Comparison of ENCODE assay signal across 12 mouse cellular contexts in the genomic region with DNA sequence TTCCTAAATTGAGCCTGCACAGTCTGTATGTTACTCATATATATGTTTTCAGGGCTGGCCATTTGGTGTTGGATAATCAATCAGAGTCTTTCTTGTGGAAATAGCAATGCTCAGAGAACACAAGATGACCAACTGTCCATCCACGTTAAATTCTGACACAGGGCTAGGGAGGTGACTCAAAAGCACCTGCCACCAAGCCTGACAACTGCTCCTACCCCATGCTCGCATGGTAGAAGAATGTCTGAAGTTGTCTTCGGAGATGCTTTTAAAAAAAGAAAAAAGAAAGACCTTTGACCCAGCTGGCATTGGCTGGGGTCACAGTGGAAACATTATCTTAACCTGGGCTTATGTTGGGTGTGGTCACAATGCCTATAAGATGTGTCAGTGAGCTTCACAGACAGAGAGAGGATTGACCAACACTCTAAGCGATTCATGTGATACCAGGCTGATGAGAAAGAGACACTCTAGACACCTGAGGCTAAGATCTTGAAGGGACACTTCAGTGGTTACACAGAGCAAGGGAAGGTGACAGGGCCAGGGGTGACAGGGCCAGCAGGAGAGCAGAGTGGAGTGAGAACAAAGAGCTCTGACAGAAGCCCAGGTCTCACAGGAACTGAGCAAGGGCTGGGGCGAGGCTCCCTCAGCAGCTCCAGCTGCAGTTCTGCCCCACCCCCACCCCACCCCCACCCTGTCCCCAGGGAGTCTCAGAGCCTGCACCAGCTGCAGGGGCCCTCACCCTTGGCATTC. TPM values are rescaled to one million over a fixed set of nuclear protein-coding genes. Genes with fewer than 3 reads are reported as not detected.
A peak's percentile ranks its signal among the peaks of the same experiment; 100 is the strongest.
DNase-seq lines count a peak whose midpoint lies in the region; ATAC-seq and TF ChIP-seq lines count a peak whose summit lies in the region.
"Had no signal": no experiment of that assay in that cellular context is flagged by ENCODE, and none has a peak within 500 bp of the region (broad histone marks: within the 10 kb centered on the region; RNA-seq: fewer than 3 reads in every experiment).

No protein-coding gene starts in this region.

- no peaks in the 10 kb centered on the region for H3K9me3 ChIP-seq in kidney, embryonic 16.5 days (ENCODE audit: low read length)
- H3K9me3 ChIP-seq in embryonic facial prominence, embryonic 15.5 days (replicated peaks) = no peaks in the 10 kb centered on the region
- no peaks in the 10 kb centered on the region for H3K9me3 ChIP-seq in midbrain, embryonic 14.5 days (ENCODE audit: control insufficient read depth, low read length)
- H3K9me3 ChIP-seq: heart, embryonic 12.5 days had no signal

- H3K27ac ChIP-seq in kidney, embryonic 16.5 days (ENCODE audit: low read length) = no peak overlapping the region
- H3K27ac ChIP-seq in embryonic facial prominence, embryonic 15.5 days (replicated peaks) = no peak overlapping the region
- no peak overlapping the region for H3K27ac ChIP-seq in cerebellum, adult 2 months (ENCODE audit: insufficient read depth, low read length)
- H3K27ac ChIP-seq in midbrain, embryonic 14.5 days (replicated peaks; ENCODE audit: low read depth, low read length) = no peak overlapping the region
- H3K27ac ChIP-seq: gastrocnemius, adult 2 months; hindbrain, postnatal 0 days had no signal

- peak; percentile 63; the same call in 1 of the 2 replicates for ATAC-seq in kidney, embryonic 16.5 days (ENCODE audit: low FRiP score, low TSS enrichment)
- peak; percentile 71; the same call in 1 of the 2 replicates for ATAC-seq in embryonic facial prominence, embryonic 15.5 days (ENCODE audit: insufficient number of reproducible peaks, low FRiP score, low TSS enrichment, low read depth)
- ATAC-seq in midbrain, embryonic 14.5 days (ENCODE audit: low FRiP score, low TSS enrichment) = no peak
- ATAC-seq: CD4-positive, CD25-positive, alpha-beta regulatory T cell, adult 4 months; hindbrain, postnatal 0 days had no signal

- no peak overlapping the region for H3K4me3 ChIP-seq in kidney, embryonic 16.5 days (ENCODE audit: low read length)
- no peak overlapping the region for H3K4me3 ChIP-seq in embryonic facial prominence, embryonic 15.5 days (replicated peaks)
- H3K4me3 ChIP-seq in cerebellum, adult 2 months (replicated peaks; ENCODE audit: insufficient read depth, low read depth, low read length) = no peak overlapping the region
- H3K4me3 ChIP-seq in midbrain, embryonic 14.5 days (replicated peaks; ENCODE audit: low read depth, low read length) = no peak overlapping the region
- H3K4me3 ChIP-seq: gastrocnemius, adult 2 months; heart, embryonic 12.5 days had no signal

- no peaks in the 10 kb centered on the region for H3K27me3 ChIP-seq in kidney, embryonic 16.5 days (ENCODE audit: insufficient read depth, low read length)
- H3K27me3 ChIP-seq in embryonic facial prominence, embryonic 15.5 days = no peaks in the 10 kb centered on the region
- H3K27me3 ChIP-seq in cerebellum, adult 2 months (ENCODE audit: control insufficient read depth, insufficient read depth, low read length) = no peaks in the 10 kb centered on the region
- no peaks in the 10 kb centered on the region for H3K27me3 ChIP-seq in midbrain, embryonic 14.5 days (ENCODE audit: control insufficient read depth, insufficient read depth, low read length)
- H3K27me3 ChIP-seq: heart, embryonic 12.5 days had no signal

- H3K4me1 ChIP-seq in kidney, embryonic 16.5 days (ENCODE audit: insufficient read depth, low read length) = no peaks in the 10 kb centered on the region
- 0 out of 2 replicates have a peak, but pooled peaks cover 3% of the 10 kb centered on the region for H3K4me1 ChIP-seq in embryonic facial prominence, embryonic 15.5 days
- no peaks in the 10 kb centered on the region for H3K4me1 ChIP-seq in cerebellum, adult 2 months (ENCODE audit: control insufficient read depth, insufficient read depth, low read length)
- H3K4me1 ChIP-seq in midbrain, embryonic 14.5 days (ENCODE audit: control insufficient read depth, insufficient read depth, low read length) = no peaks in the 10 kb centered on the region

- no peaks in the 10 kb centered on the region for H3K36me3 ChIP-seq in kidney, embryonic 16.5 days (ENCODE audit: insufficient read depth, low read length)
- H3K36me3 ChIP-seq in embryonic facial prominence, embryonic 15.5 days = no peaks in the 10 kb centered on the region
- no peaks in the 10 kb centered on the region for H3K36me3 ChIP-seq in midbrain, embryonic 14.5 days (ENCODE audit: control insufficient read depth, insufficient read depth, low read length)
- H3K36me3 ChIP-seq: heart, embryonic 12.5 days had no signal

- DNase-seq in kidney, postnatal 10 days = no peak
- DNase-seq in 3T3-L1 (ENCODE audit: low read depth, low spot score) = peak; percentile 16
- peak; percentile 82 to 83 for DNase-seq in spleen, postnatal 36 days (ENCODE audit: low spot score in 2 of 2)
- DNase-seq in cerebellum, adult 2 months = no peak
- no peak for DNase-seq in midbrain, embryonic 14.5 days
- DNase-seq in cerebellum, adult 9-10 months = no peak
- DNase-seq: gastrocnemius, adult 2 months had no signal

- no peak overlapping the region for H3K9ac ChIP-seq in kidney, embryonic 16.5 days (replicated peaks; ENCODE audit: low read length)
- H3K9ac ChIP-seq in embryonic facial prominence, embryonic 15.5 days = no peak overlapping the region
- H3K9ac ChIP-seq in midbrain, embryonic 14.5 days (replicated peaks; ENCODE audit: low read length) = no peak overlapping the region
- H3K9ac ChIP-seq: heart, embryonic 12.5 days had no signal

- TF ChIP-seq CTCF in cerebellum, adult 2 months (IDR thresholded peaks at IDR 0.05; ENCODE audit: borderline replicate concordance, insufficient read depth, low read depth, low read length) = no peak

- 41% methylated on average over 5 of the region's 5 CpGs for WGBS in kidney, embryonic 16.5 days
- 35% methylated on average over 5 of the region's 5 CpGs for WGBS in embryonic facial prominence, embryonic 15.5 days
- 69% methylated on average over 5 of the region's 5 CpGs for WGBS in cerebellum, adult 2 months
- WGBS in midbrain, embryonic 14.5 days = 47% methylated on average over 5 of the region's 5 CpGs

- H3K4me2 ChIP-seq in kidney, embryonic 16.5 days (replicated peaks; ENCODE audit: low read depth, low read length) = no peak overlapping the region
- no peak overlapping the region for H3K4me2 ChIP-seq in embryonic facial prominence, embryonic 15.5 days (replicated peaks)
- no peak overlapping the region for H3K4me2 ChIP-seq in midbrain, embryonic 14.5 days (ENCODE audit: low read length)
- H3K4me2 ChIP-seq: heart, embryonic 12.5 days had no signal

- no peak for TF ChIP-seq POLR2A in cerebellum, adult 2 months (IDR thresholded peaks at IDR 0.05; ENCODE audit: borderline replicate concordance, insufficient read depth, low read length)

RNA-seq across cellular contexts. Expression of a gene that starts 29.9 kb away (rescaled TPM):
- 3.1 and 3.3 TPM in 2 replicates for polyA plus RNA-seq in kidney, embryonic 16.5 days (2015; fragmentation: Nextera tagmentation; extraction: Ambion mirVana)
- 6.2 and 8.0 TPM in 2 replicates for polyA plus RNA-seq in embryonic facial prominence, embryonic 15.5 days (2015; fragmentation: Nextera tagmentation; extraction: Ambion mirVana)
- polyA plus RNA-seq in cerebellum, adult 2 months (2012; rRNA removed) = 151 and 160 TPM in 2 replicates
- 5.9 and 6.8 TPM in 2 replicates for polyA plus RNA-seq in midbrain, embryonic 14.5 days (2014; fragmentation: Nextera tagmentation; extraction: Ambion mirVana)

RNA-seq across cellular contexts. Expression of a gene that starts 44.9 kb away (rescaled TPM):
- polyA plus RNA-seq in kidney, embryonic 16.5 days (2015; fragmentation: Nextera tagmentation; extraction: Ambion mirVana) = 0.12 and 0.17 TPM in 2 replicates
- polyA plus RNA-seq in embryonic facial prominence, embryonic 15.5 days (2015; fragmentation: Nextera tagmentation; extraction: Ambion mirVana) = 0.16 and 0.39 TPM in 2 replicates
- polyA plus RNA-seq in cerebellum, adult 2 months (2012; rRNA removed) = 0.18 and 0.22 TPM in 2 replicates
- polyA plus RNA-seq in midbrain, embryonic 14.5 days (2014; fragmentation: Nextera tagmentation; extraction: Ambion mirVana) = 0.11 and 0.19 TPM in 2 replicates

Comparison
In these comparisons a context has a peak if more than half of its experiments do, and no peak if none do; other contexts are left out.
1. DNase-seq: peak in 3T3-L1 (single experiment) and spleen, postnatal 36 days (2 of 2); none in kidney, postnatal 10 days (single experiment), cerebellum, adult 2 months (0 of 2), midbrain, embryonic 14.5 days (single experiment) and cerebellum, adult 9-10 months (single experiment).
2. RNA of a gene that starts 29.9 kb away (polyA plus RNA-seq): 151 to 160 TPM in cerebellum, adult 2 months; 5.9 to 6.8 TPM in midbrain, embryonic 14.5 days, 6.2 to 8.0 TPM in embryonic facial prominence, embryonic 15.5 days and 3.1 to 3.3 TPM in kidney, embryonic 16.5 days; every median in the first group is over 10 times any median in the second.